Mouse (Mus musculus) megakaryocyte, embryonic 14.5 days (primary cell): ENCODE data around the gene Tacc2.

Source experiments
- FLI1 ChIP-seq: IDR thresholded peaks from 2 replicates; pipeline ENCODE4 v1.6.1; 2012; ENCODE audit warnings: low read length, inconsistent platforms, mixed read lengths
- GATA1 ChIP-seq: IDR thresholded peaks from 3 replicates; pipeline ENCODE4 v1.6.1; 2012; ENCODE audit warnings: mixed read lengths, low read length, inconsistent platforms, borderline replicate concordance

- TF ChIP-seq GATA1 (no peak), FLI1 (no peak)
Measured at GRCm38 (mm10) chr7:130715467-130715866, 138.2 kb downstream of the Tacc2 start.
